Mouse (Mus musculus) erythroid progenitor cell, adult 5-6 weeks (primary cell): ENCODE data around the gene Fgf9. TPM values are rescaled to one million over a fixed set of nuclear protein-coding genes. Genes with fewer than 3 reads are reported as not detected.

Source experiments
- total RNA-seq, 2 experiments: library from RNA; stranded (forward) in 1 of 2; stranded (reverse) in 1 of 2; fragments of 150-400 nt in 1 of 2; fragments of 186-747, 209-891 nt in 1 of 2; gene quantifications; 2 replicates each; pipeline versions ENCODE4 v1.2.3 to v1.2.4; 2015 to 2017; ENCODE audit warnings: low replicate concordance in 2 of 2

The Fgf9 gene
- total RNA-seq, 2 experiments from 2014 or later = not detected

Other genes starting within 250 kb of the Fgf9 start
- gene Ska3, start 244.4 kb upstream of the Fgf9 start, total RNA-seq (2015; ENCODE audit: low replicate concordance) = 41.4 and 45.3 TPM in 2 replicates
- 88.2 and 89.0 TPM in 2 replicates for gene Ska3, start 244.4 kb upstream of the Fgf9 start, total RNA-seq (2017; ENCODE audit: low replicate concordance)
- 35.7 and 70.0 TPM in 2 replicates for gene Mrpl57, start 244.3 kb upstream of the Fgf9 start, total RNA-seq (2015; ENCODE audit: low replicate concordance)
- 7.9 and 67.3 TPM in 2 replicates for gene Mrpl57, start 244.3 kb upstream of the Fgf9 start, total RNA-seq (2017; ENCODE audit: low replicate concordance)
- gene Zdhhc20, start 180.3 kb upstream of the Fgf9 start, total RNA-seq (2015; ENCODE audit: low replicate concordance) = 8.0 and 33.5 TPM in 2 replicates
- gene Zdhhc20, start 180.3 kb upstream of the Fgf9 start, total RNA-seq (2017; ENCODE audit: low replicate concordance) = 6.8 and 16.9 TPM in 2 replicates
- gene Micu2, start 71.3 kb upstream of the Fgf9 start, total RNA-seq (2015; ENCODE audit: low replicate concordance) = 14.3 and 26.7 TPM in 2 replicates
- gene Micu2, start 71.3 kb upstream of the Fgf9 start, total RNA-seq (2017; ENCODE audit: low replicate concordance) = 39.6 and 45.7 TPM in 2 replicates